Mouse (Mus musculus) kidney, adult 2 months (tissue): ENCODE data around the gene Gm9837.

ENCODE experiments used
- CTCF ChIP-seq: fragments of 200-500 bp; conservative IDR thresholded peaks from 2 replicates; pipeline ENCODE4 v1.5.1; 2011; ENCODE audit warnings: low read depth, mild to moderate bottlenecking, control low read depth, low read length, moderate library complexity, mixed read lengths; ENCODE audit not compliant: insufficient read depth, insufficient read length
- POLR2A ChIP-seq: fragments of 200-500 bp; IDR thresholded peaks from one replicate; pipeline ENCODE4 v1.6.1; 2011; ENCODE audit warnings: low read depth, low read length, control low read depth

- TF ChIP-seq CTCF (no peak), POLR2A (no peak)
Measured at GRCm38 (mm10) chr11:53452396-53452795, 17.9 kb downstream of the Gm9837 start.
